Mouse (Mus musculus) natural killer cell, adult 2 months (primary cell): ENCODE measurements around the gene Il4.
"Not testable (repeated sequence)": the region's sequence is repeated elsewhere in the genome, so short reads cannot be mapped to it uniquely, and the experiment has no call there.

ENCODE experiments used
- DNase-seq, 2 experiments: peaks; one replicate each; pipeline ENCODE4 v3.0.0; 2022; ENCODE audit warnings: low spot score in 2 of 2

Gene Il4

GRCm38 (mm10) chr11:53566646-53567045, 51.8 kb downstream of the Il4 start:
- no peak for DNase-seq

GRCm38 (mm10) chr11:53561986-53562385, 56.5 kb downstream of the Il4 start:
- DNase-seq: no peak

- DNase-seq: not testable (repeated sequence)
These were observed 58.5 kb downstream of the Il4 start for GRCm38 (mm10) chr11:53559980-53560379.

GRCm38 (mm10) chr11:53557992-53558391, 60.5 kb downstream of the Il4 start:
- not testable (repeated sequence) for DNase-seq

GRCm38 (mm10) chr11:53556529-53556928, 61.9 kb downstream of the Il4 start:
- DNase-seq: not testable (repeated sequence)
